Mouse (Mus musculus) fibroblast of lung, adult 2 months (primary cell): Measurements from ENCODE around the gene Gm3376.
"Not testable (repeated sequence)": the region's sequence is repeated elsewhere in the genome, so short reads cannot be mapped to it uniquely, and the experiment has no call there.

ENCODE experiments used
- DNase-seq: peaks from one replicate; pipeline ENCODE4 v3.0.0-alpha.2; 2011; ENCODE audit warnings: low read depth

Gene Gm3376

GRCm38 (mm10) chrY:3771373-3771772, at the start of gene Gm3376:
TSS of gene Gm3376 (plus strand) at chrY:3771673.
- not testable (repeated sequence) for DNase-seq
